Mouse (Mus musculus): ENCODE measurements at regions not wholly inside any gene's neighbourhood (a gene's known extent, or its start where the extent isn't known, plus 50 kb on each side); places are given as distances from the start of the nearest gene placed in this dataset.

DNA sequence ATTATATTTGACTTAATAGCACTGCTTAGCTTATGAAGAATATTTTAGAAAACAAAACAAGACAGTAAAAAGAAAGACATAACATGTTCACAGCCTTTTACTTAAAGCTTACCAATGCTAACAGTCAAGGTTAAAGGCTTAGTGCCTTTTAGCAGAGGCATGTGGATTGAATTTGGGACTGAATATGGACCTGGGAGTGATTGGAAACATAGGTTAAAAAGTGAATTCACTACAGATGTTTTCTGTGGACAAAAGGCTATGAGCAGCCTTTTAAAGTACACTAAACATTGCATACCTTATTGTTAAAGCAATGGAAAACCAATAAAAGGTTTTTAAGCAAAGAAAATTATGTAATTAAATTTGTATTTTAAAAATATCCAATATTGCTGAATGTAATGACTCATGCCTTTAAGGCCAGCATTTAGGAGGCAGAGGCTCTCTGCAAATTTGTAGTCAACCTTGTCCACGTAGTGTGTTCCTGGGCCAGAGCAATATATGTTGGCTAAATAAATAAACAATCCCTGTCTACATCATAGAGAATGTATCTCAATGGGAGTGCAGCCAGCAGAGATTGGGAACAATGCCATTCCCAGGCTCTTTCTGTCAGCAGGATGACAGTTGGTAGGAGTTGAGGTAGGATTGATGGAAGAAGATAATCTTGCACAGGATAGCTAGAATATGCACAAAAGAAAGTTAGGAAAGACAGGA lies 521.2 kb upstream of the Cdh11 start:
- ATAC-seq: no peak
- H3K36me3 ChIP-seq (ENCODE audit: control insufficient read depth, insufficient read depth): no peaks in the 10 kb centered on the region
- TF ChIP-seq CTCF (IDR thresholded peaks at IDR 0.05; ENCODE audit: low read depth): no peak
- no peaks in the 10 kb centered on the region for H3K4me1 ChIP-seq (replicated peaks; ENCODE audit: control insufficient read depth, insufficient read depth, low read length)
- no peaks in the 10 kb centered on the region for H3K27me3 ChIP-seq (replicated peaks; ENCODE audit: control insufficient read depth, insufficient read depth, low read length)
- H3K27ac ChIP-seq (ENCODE audit: low read depth, low read length): no peak overlapping the region
- WGBS: 55% methylated on average over 1 of the region's 1 CpGs
- no peak overlapping the region for H3K4me3 ChIP-seq (ENCODE audit: low read depth, low read length)
- H3K9me3 ChIP-seq (ENCODE audit: control insufficient read depth): no peaks in the 10 kb centered on the region
- H3K4me2 ChIP-seq (replicated peaks; ENCODE audit: low read depth): no peak overlapping the region
- no peak overlapping the region for H3K9ac ChIP-seq (ENCODE audit: low read depth, low read length)

DNA sequence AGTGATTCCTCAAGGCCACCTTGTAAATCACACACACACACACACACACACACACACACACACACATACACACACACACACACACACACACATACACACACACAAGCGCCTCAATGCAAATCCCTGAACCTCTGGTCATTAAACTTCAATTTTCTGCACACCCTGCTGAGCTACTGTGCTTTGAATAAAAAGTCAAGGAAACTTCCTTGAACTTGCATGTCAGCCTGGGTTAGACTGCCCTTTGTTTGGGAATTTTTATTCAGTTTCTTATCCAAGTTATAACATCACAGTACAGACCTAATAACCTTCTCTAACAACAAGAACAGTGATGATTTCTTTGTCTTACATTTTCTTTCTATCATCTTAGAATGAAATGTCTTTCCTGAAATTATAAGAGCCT lies 528.1 kb upstream of the Cdh11 start:
- Histone ChIP-seq H3K4me1 (replicated peaks; ENCODE audit: control insufficient read depth, insufficient read depth, low read length) (no peaks in the 10 kb centered on the region), H3K27ac (ENCODE audit: low read depth, low read length) (no peak overlapping the region), H3K36me3 (ENCODE audit: control insufficient read depth, insufficient read depth) (no peaks in the 10 kb centered on the region), H3K27me3 (replicated peaks; ENCODE audit: control insufficient read depth, insufficient read depth, low read length) (no peaks in the 10 kb centered on the region), H3K9ac (ENCODE audit: low read depth, low read length) (no peak overlapping the region), H3K9me3 (ENCODE audit: control insufficient read depth) (no peaks in the 10 kb centered on the region), H3K4me2 (replicated peaks; ENCODE audit: low read depth) (no peak overlapping the region), H3K4me3 (ENCODE audit: low read depth, low read length) (no peak overlapping the region)
- 78% methylated on average over 1 of the region's 1 CpGs for WGBS
- ATAC-seq: no peak
- no peak for TF ChIP-seq CTCF (IDR thresholded peaks at IDR 0.05; ENCODE audit: low read depth)

DNA sequence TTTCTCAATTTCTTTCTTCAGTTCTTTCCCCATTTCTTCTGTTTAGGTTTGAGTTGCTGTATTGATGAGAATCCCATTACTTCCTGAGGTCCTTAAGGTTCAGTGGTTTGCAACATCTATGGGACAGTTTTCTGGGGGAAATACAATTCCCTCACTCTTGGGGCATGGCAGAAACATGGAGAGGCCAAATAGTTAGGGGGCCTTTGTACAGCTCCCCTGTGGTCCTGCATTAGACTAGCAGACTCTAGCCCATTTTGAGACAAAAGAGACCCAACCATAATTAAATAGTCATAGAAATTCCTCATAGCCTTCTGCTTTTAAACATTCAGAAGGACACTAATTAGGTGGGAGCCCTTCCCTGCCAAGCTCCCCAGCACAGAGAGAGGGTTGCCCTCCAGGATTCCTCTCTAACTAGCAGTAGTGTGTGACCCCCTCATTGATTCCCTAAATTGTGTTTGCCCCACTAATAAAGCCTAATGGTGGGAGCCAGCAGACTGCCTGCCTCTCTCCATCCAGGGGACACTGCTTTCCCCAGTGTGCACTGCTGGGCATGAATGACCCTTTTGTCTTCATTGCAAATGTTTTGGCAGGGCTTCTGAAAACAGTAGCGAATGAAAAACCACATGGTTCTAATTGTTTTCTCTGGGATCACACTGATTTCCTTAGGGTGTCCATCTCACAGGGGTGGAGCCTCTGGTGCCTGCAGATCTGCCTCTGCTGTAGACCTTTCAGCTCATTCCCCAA lies 529.0 kb upstream of the Cdh11 start:
- WGBS: 52% methylated on average over 1 of the region's 1 CpGs
- TF ChIP-seq CTCF (IDR thresholded peaks at IDR 0.05; ENCODE audit: low read depth): no peak
- ATAC-seq: no peak
- Histone ChIP-seq H3K36me3 (ENCODE audit: control insufficient read depth, insufficient read depth) (no peaks in the 10 kb centered on the region), H3K27me3 (replicated peaks; ENCODE audit: control insufficient read depth, insufficient read depth, low read length) (no peaks in the 10 kb centered on the region), H3K4me1 (replicated peaks; ENCODE audit: control insufficient read depth, insufficient read depth, low read length) (no peaks in the 10 kb centered on the region), H3K27ac (ENCODE audit: low read depth, low read length) (no peak overlapping the region), H3K9ac (ENCODE audit: low read depth, low read length) (no peak overlapping the region), H3K4me2 (replicated peaks; ENCODE audit: low read depth) (no peak overlapping the region), H3K9me3 (ENCODE audit: control insufficient read depth) (no peaks in the 10 kb centered on the region), H3K4me3 (ENCODE audit: low read depth, low read length) (no peak overlapping the region)

DNA sequence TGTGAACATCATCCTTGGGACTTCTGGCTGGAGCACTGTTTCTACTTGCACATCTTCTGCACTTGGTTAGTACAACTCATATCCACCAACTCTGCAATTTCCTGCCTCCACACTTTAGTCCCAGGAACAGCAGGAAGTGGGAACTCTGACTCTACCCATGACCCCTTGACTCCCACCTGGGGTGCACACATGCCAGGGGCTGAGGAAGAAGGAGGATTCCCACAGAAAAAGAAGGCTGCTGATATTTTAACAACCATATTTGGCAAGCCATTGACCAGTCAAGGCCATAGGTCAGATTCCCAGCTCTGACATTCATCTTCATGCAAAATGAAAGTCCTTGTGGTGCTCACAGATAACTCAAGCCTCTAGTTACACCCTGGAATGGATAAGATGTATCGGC lies 530.3 kb upstream of the Cdh11 start:
- WGBS: 93% methylated on average over 1 of the region's 1 CpGs
- no peak overlapping the region for H3K4me3 ChIP-seq (ENCODE audit: low read depth, low read length)
- no peak overlapping the region for H3K27ac ChIP-seq (ENCODE audit: low read depth, low read length)
- no peak for TF ChIP-seq CTCF (IDR thresholded peaks at IDR 0.05; ENCODE audit: low read depth)
- H3K27me3 ChIP-seq (replicated peaks; ENCODE audit: control insufficient read depth, insufficient read depth, low read length): no peaks in the 10 kb centered on the region
- H3K36me3 ChIP-seq (ENCODE audit: control insufficient read depth, insufficient read depth): no peaks in the 10 kb centered on the region
- no peaks in the 10 kb centered on the region for H3K4me1 ChIP-seq (replicated peaks; ENCODE audit: control insufficient read depth, insufficient read depth, low read length)
- H3K9me3 ChIP-seq (ENCODE audit: control insufficient read depth): no peaks in the 10 kb centered on the region
- H3K9ac ChIP-seq (ENCODE audit: low read depth, low read length): no peak overlapping the region
- H3K4me2 ChIP-seq (replicated peaks; ENCODE audit: low read depth): no peak overlapping the region
- ATAC-seq: no peak

DNA sequence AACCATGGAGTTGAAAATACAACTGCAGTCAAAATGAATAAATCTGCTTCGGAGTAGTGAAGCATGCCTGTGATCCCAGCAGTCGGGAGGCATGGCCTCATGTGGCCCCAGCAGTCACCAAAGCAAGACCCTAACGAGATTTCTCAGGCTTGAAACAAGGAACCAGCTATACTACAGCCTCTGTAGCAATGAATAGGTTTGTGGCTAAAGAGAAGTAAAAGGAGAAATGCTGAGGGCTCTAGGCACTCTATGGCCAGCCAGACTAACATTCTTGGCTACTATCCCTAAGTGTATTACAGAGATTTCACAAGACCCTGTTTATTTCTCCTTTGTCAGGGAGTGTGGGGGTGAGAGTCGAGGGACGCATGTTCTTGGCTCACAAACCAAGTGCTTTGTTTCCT lies 531.2 kb upstream of the Cdh11 start:
- no peaks in the 10 kb centered on the region for H3K36me3 ChIP-seq (ENCODE audit: control insufficient read depth, insufficient read depth)
- H3K4me3 ChIP-seq (ENCODE audit: low read depth, low read length): no peak overlapping the region
- H3K9ac ChIP-seq (ENCODE audit: low read depth, low read length): no peak overlapping the region
- WGBS: 56% methylated on average over 5 of the region's 5 CpGs
- ATAC-seq: no peak
- H3K27me3 ChIP-seq (replicated peaks; ENCODE audit: control insufficient read depth, insufficient read depth, low read length): no peaks in the 10 kb centered on the region
- no peaks in the 10 kb centered on the region for H3K9me3 ChIP-seq (ENCODE audit: control insufficient read depth)
- no peaks in the 10 kb centered on the region for H3K4me1 ChIP-seq (replicated peaks; ENCODE audit: control insufficient read depth, insufficient read depth, low read length)
- no peak overlapping the region for H3K27ac ChIP-seq (ENCODE audit: low read depth, low read length)
- no peak overlapping the region for H3K4me2 ChIP-seq (replicated peaks; ENCODE audit: low read depth)
- no peak for TF ChIP-seq CTCF (IDR thresholded peaks at IDR 0.05; ENCODE audit: low read depth)

DNA sequence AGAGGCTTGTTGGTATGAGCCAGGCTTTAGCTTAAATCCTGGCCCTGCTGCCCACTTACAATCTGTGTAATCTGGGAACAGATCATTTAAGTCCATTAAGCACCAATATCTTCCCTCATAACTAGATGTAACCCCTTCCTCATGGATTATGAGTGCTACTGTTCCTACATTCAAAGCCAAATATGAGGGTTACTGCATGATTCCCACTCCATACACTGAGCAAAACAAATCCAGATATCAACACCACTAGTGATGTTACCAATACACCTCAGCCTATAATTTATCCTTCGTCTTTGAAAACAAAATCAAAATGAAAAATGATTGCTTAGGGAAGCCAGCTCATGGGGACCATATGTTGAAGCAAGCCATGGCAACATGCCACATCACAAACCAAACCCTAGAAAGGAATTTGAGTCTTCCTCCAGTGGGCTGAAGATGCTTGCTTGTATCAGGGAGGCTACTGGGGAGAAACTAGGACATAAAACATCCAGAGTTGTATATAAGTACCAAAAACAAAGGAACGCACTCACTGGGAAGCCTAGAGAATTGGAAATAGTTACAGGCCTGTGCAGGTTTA lies 531.8 kb upstream of the Cdh11 start:
- Histone ChIP-seq H3K9me3 (ENCODE audit: control insufficient read depth) (no peaks in the 10 kb centered on the region), H3K36me3 (ENCODE audit: control insufficient read depth, insufficient read depth) (no peaks in the 10 kb centered on the region), H3K4me1 (replicated peaks; ENCODE audit: control insufficient read depth, insufficient read depth, low read length) (no peaks in the 10 kb centered on the region), H3K9ac (ENCODE audit: low read depth, low read length) (no peak overlapping the region), H3K27me3 (replicated peaks; ENCODE audit: control insufficient read depth, insufficient read depth, low read length) (no peaks in the 10 kb centered on the region), H3K27ac (ENCODE audit: low read depth, low read length) (no peak overlapping the region), H3K4me2 (replicated peaks; ENCODE audit: low read depth) (no peak overlapping the region), H3K4me3 (ENCODE audit: low read depth, low read length) (no peak overlapping the region)
- WGBS: 67% methylated on average over 2 of the region's 2 CpGs
- TF ChIP-seq CTCF (IDR thresholded peaks at IDR 0.05; ENCODE audit: low read depth): no peak
- ATAC-seq: no peak

Data from intestine, postnatal 0 days (tissue).